Comparison of ENCODE assay signal across 8 mouse cellular contexts in the genomic region with DNA sequence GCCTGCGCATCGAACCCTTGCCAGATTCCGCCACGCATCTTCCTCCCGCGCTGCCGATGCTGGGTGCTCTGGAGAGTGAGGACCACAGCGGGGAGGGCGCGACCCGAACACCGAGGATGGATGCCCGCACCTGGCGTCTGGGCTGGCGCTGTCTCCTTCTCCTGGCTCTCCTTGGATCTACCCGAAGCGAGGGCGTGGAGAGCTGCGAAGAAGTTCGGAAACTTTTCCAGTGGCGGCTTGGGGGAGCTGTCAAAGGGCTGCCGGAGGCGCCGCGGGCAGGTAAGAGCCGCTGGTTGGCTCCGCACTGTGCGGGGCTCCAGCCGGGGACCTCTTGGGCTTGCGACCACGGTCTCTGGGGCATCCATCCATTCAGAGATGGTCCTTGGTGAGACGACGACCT. TPM values are rescaled to one million over a fixed set of nuclear protein-coding genes. Genes with fewer than 3 reads are reported as not detected.
DNase-seq lines count a peak whose midpoint lies in the region; ATAC-seq and TF ChIP-seq lines count a peak whose summit lies in the region.

No protein-coding gene starts in this region.

- no peak for TF ChIP-seq EP300 in CH12.LX (IDR thresholded peaks at IDR 0.05; ENCODE audit: low read length)

- H3K4me2 ChIP-seq in CH12.LX (ENCODE audit: insufficient read depth, low read depth, poor library complexity, severe bottlenecking), result peak overlapping the region; percentile 12
- H3K4me2 ChIP-seq in kidney, embryonic 16.5 days (replicated peaks; ENCODE audit: low read depth, low read length), result peak overlapping the region; percentile 95

- WGBS in forebrain, embryonic 10.5 days, result under 1% methylated on average over 32 of the region's 33 CpGs
- WGBS in kidney, embryonic 16.5 days, result under 1% methylated on average over 33 of the region's 33 CpGs
- WGBS in midbrain, embryonic 10.5 days, result under 1% methylated on average over 33 of the region's 33 CpGs

- ATAC-seq in frontal cortex, adult (ENCODE audit: low TSS enrichment), result peak; percentile 69
- peak; percentile 67 for ATAC-seq in kidney, embryonic 16.5 days (ENCODE audit: low FRiP score, low TSS enrichment)

- no peak overlapping the region for H3K9ac ChIP-seq in CH12.LX (ENCODE audit: insufficient read depth, low read depth)
- peak overlapping the region; percentile 57 for H3K9ac ChIP-seq in kidney, embryonic 16.5 days (replicated peaks; ENCODE audit: low read length)

- peak overlapping the region in 2 of 3 experiments; percentile 49 to 50 for H3K4me3 ChIP-seq in CH12.LX (replicated peaks in 1 of 3; ENCODE audit: low read depth in 2 of 3, low read length in 2 of 3, poor library complexity in 1 of 3)
- peak overlapping the region; percentile 76 for H3K4me3 ChIP-seq in forebrain, embryonic 10.5 days
- peak overlapping the region; percentile 63 for H3K4me3 ChIP-seq in kidney, embryonic 16.5 days (ENCODE audit: low read length)
- peak overlapping the region; percentile 81 for H3K4me3 ChIP-seq in midbrain, embryonic 10.5 days

- no peak overlapping the region for H3K27ac ChIP-seq in CH12.LX (ENCODE audit: insufficient read depth, low read depth)
- H3K27ac ChIP-seq in forebrain, embryonic 10.5 days, result peak overlapping the region; percentile 15
- no peak overlapping the region for H3K27ac ChIP-seq in kidney, embryonic 16.5 days (ENCODE audit: low read length)
- H3K27ac ChIP-seq in midbrain, embryonic 10.5 days (replicated peaks), result peak overlapping the region; percentile 28

- H3K27me3 ChIP-seq in CH12.LX (replicated peaks), result peaks cover 23% of the 10 kb centered on the region
- H3K27me3 ChIP-seq in forebrain, embryonic 10.5 days (ENCODE audit: poor library complexity, severe bottlenecking), result peaks cover 71% of the 10 kb centered on the region
- peaks cover 30% of the 10 kb centered on the region for H3K27me3 ChIP-seq in kidney, embryonic 16.5 days (ENCODE audit: insufficient read depth, low read length)
- H3K27me3 ChIP-seq in midbrain, embryonic 10.5 days (ENCODE audit: low read depth, poor library complexity, severe bottlenecking), result peaks cover 65% of the 10 kb centered on the region

- H3K36me3 ChIP-seq in CH12.LX (replicated peaks in 1 of 2; ENCODE audit: control insufficient read depth in 1 of 2, insufficient read depth in 1 of 2, low read length in 1 of 2), result no peaks in the 10 kb centered on the region
- no peaks in the 10 kb centered on the region for H3K36me3 ChIP-seq in forebrain, embryonic 10.5 days (replicated peaks)
- H3K36me3 ChIP-seq in kidney, embryonic 16.5 days (ENCODE audit: insufficient read depth, low read length), result no peaks in the 10 kb centered on the region
- no peaks in the 10 kb centered on the region for H3K36me3 ChIP-seq in midbrain, embryonic 10.5 days

- no peak for TF ChIP-seq CTCF in CH12.LX (conservative IDR thresholded peaks at IDR 0.05 in 1 of 2, IDR thresholded peaks at IDR 0.05 in 1 of 2; ENCODE audit: low read depth in 2 of 2, low read length in 2 of 2)

- no peaks in the 10 kb centered on the region for H3K79me2 ChIP-seq in CH12.LX (replicated peaks; ENCODE audit: control insufficient read depth, extremely low read depth, insufficient read depth, poor library complexity, severe bottlenecking)

- H3K9me3 ChIP-seq in CH12.LX (replicated peaks; ENCODE audit: low read length), result peaks cover 5% of the 10 kb centered on the region
- no peaks in the 10 kb centered on the region for H3K9me3 ChIP-seq in forebrain, embryonic 10.5 days
- H3K9me3 ChIP-seq in kidney, embryonic 16.5 days (ENCODE audit: low read length), result no peaks in the 10 kb centered on the region
- no peaks in the 10 kb centered on the region for H3K9me3 ChIP-seq in midbrain, embryonic 10.5 days (replicated peaks)

- no peak for DNase-seq in frontal cortex, postnatal 10 days (ENCODE audit: low spot score in 2 of 2)
- DNase-seq in CH12.LX (ENCODE audit: extremely low read depth), result no peak
- no peak for DNase-seq in forebrain, embryonic 10.5 days (ENCODE audit: extremely low spot score, low spot score)
- DNase-seq in midbrain, embryonic 10.5 days (ENCODE audit: low spot score), result no peak
- DNase-seq in retina, embryonic 14.5 days (ENCODE audit: low spot score), result no peak
- no peak for DNase-seq in layer of hippocampus, postnatal 25 days (ENCODE audit: extremely low spot score in 1 of 2, low spot score in 1 of 2)

- H3K4me1 ChIP-seq in CH12.LX (ENCODE audit: control insufficient read depth in 1 of 2, insufficient read depth in 2 of 2), result peaks cover 0 to 6% of the 10 kb centered on the region in 2 experiments; a peak in 2 of 4 replicates
- H3K4me1 ChIP-seq in forebrain, embryonic 10.5 days, result peaks cover 18% of the 10 kb centered on the region
- peaks cover 9% of the 10 kb centered on the region for H3K4me1 ChIP-seq in kidney, embryonic 16.5 days (ENCODE audit: insufficient read depth, low read length)
- peaks cover 9% of the 10 kb centered on the region for H3K4me1 ChIP-seq in midbrain, embryonic 10.5 days

- TF ChIP-seq RAD21 in CH12.LX (IDR thresholded peaks at IDR 0.05; ENCODE audit: low read depth, low read length), result no peak

- in situ Hi-C loops in CH12.LX (cut with MboI; ENCODE audit: low pct_ligation_motif_present, low pct_unique_long_range_greater_than_20kb, low sequenced_read_pairs), result loop anchor here (25.0 kb wide), 1 partner anchor 295 kb away; no protein-coding TSS in a partner anchor

- dilution Hi-C loops in CH12.LX (cut with MboI; ENCODE audit: extremely low pct_ligation_motif_present, extremely low pct_unique_long_range_greater_than_20kb, low sequenced_read_pairs), result no loop called here

- no peak for TF ChIP-seq POLR2A in CH12.LX (IDR thresholded peaks at IDR 0.05; ENCODE audit: low read depth, low read length)

TF ChIP-seq in CH12.LX, 34 proteins besides CTCF, POLR2A, EP300 and RAD21:
- no peak for TF ChIP-seq BHLHE40 (IDR thresholded peaks at IDR 0.05; ENCODE audit: low read depth, low read length)
- no peak for TF ChIP-seq MAFK (IDR thresholded peaks at IDR 0.05; ENCODE audit: insufficient replicate concordance, low read length)
- no peak for TF ChIP-seq NRF1 (IDR thresholded peaks at IDR 0.05; ENCODE audit: low read depth, low read length)
- no peak for TF ChIP-seq MAX (IDR thresholded peaks at IDR 0.05; ENCODE audit: low read length)
- TF ChIP-seq HCFC1 (IDR thresholded peaks at IDR 0.05; ENCODE audit: low read depth, low read length), result no peak
- TF ChIP-seq MEF2A (IDR thresholded peaks at IDR 0.05; ENCODE audit: borderline replicate concordance, low read depth, low read length), result no peak
- no peak for TF ChIP-seq SMC3 (IDR thresholded peaks at IDR 0.05; ENCODE audit: low read depth, low read length)
- TF ChIP-seq PAX5 (IDR thresholded peaks at IDR 0.05; ENCODE audit: low read length), result no peak
- TF ChIP-seq TBP (conservative IDR thresholded peaks at IDR 0.05; ENCODE audit: low read depth, low read length), result no peak
- no peak for TF ChIP-seq ZKSCAN1 (IDR thresholded peaks at IDR 0.05; ENCODE audit: borderline replicate concordance, low read depth, low read length)

RNA-seq across cellular contexts. Expression of a gene that starts 0.5 kb away (rescaled TPM):
- total RNA-seq in CH12.LX (2012; rRNA removed) (not detected in 2 replicates), CH12.LX (2014; rRNA removed) (not detected in 2 replicates)
- 0.14 TPM in 1 of 2 replicates, not detected in the other for polyA plus RNA-seq in CH12.LX (2012; ENCODE audit: insufficient read length, low read depth)
- polyA plus RNA-seq in forebrain, embryonic 10.5 days (2016; fragmentation: Nextera tagmentation; extraction: Ambion mirVana), result 0.81 and 0.85 TPM in 2 replicates
- polyA plus RNA-seq in kidney, embryonic 16.5 days (2015; fragmentation: Nextera tagmentation; extraction: Ambion mirVana), result 11.6 and 13.8 TPM in 2 replicates
- polyA plus RNA-seq in midbrain, embryonic 10.5 days (2016; fragmentation: Nextera tagmentation; extraction: Ambion mirVana), result 0.30 and 0.83 TPM in 2 replicates
- total RNA-seq in layer of hippocampus, postnatal 25 days (2021), result 10 to 100 TPM; 36.4 to 38.0 TPM

Comparison
In these comparisons a context has a peak if more than half of its experiments do, and no peak if none do; other contexts are left out.
1. H3K27ac ChIP-seq: peak in forebrain, embryonic 10.5 days (single experiment) and midbrain, embryonic 10.5 days (single experiment); none in CH12.LX (single experiment) and kidney, embryonic 16.5 days (single experiment).
2. Peak in every context shown above with its lines, with median percentiles within 50 percentile points of each other: H3K4me3 ChIP-seq.